Mouse (Mus musculus): ENCODE measurements around the gene Hist1h2ac.
"Not testable (repeated sequence)": the region's sequence is repeated elsewhere in the genome, so short reads cannot be mapped to it uniquely, and the experiment has no call there.

Hist1h2ac gene

DNA sequence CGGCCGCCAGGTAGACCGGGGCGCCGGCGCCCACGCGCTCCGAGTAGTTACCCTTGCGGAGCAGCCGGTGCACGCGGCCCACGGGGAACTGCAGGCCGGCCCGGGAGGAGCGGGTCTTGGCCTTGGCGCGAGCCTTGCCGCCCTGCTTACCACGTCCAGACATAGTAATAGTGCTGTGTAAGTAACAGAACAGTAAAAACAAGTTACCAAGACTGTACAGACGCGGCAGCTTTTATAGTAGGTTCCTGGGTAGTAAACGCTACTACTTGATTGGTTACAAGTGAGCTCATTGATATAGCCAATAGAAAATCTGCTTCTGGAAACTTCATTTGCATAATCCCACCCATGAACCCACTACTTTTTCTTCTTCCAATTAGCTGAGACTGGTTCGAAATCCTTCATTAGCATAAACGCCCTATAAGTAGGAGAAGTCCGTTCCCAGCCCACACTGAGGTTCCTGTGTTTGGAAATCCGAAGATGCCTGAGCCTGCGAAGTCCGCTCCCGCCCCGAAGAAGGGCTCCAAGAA is at the start of gene Hist1h2ac, which contains the start of gene Hist1h2bc:
Gene Hist1h2ac, minus strand, starts transcription at position 194 of the 527 bp plus-strand sequence.
Gene Hist1h2bc, plus strand, starts transcription at position 445 of the 527 bp plus-strand sequence.
- peak; percentile 95 for DNase-seq (ENCODE audit: low spot score)

DNA sequence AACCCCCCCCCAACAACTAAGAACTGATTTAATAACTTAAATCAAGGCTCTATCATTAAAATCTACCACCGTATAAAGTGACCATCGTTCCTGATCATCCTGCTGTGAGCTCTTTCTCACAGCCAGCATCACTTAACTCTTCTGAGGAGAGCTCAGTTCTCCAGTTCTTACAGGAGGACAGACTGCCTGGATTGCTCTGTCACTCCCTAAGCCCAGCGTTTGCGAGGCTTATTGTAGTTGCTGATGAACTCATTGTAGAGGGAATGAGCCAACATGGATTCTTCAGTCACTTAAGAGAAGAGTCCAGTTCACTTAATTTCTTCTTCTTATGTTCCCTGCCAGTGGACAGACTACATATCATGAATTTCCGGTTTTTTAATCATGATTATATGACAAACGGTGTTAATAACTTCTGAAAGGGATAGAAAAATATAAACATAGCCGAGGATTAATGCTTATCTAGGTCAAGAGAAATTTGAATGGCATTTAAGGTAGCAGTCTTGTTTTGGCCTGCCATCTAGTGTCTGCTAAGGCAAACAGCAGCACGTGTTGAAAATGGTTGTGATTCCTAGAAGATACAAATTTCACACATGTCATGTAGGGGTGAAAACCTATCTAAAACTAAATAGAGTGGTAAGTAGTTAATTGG is 48.5 kb upstream of the Hist1h2ac start:
- DNase-seq (ENCODE audit: low spot score) = no peak

DNA sequence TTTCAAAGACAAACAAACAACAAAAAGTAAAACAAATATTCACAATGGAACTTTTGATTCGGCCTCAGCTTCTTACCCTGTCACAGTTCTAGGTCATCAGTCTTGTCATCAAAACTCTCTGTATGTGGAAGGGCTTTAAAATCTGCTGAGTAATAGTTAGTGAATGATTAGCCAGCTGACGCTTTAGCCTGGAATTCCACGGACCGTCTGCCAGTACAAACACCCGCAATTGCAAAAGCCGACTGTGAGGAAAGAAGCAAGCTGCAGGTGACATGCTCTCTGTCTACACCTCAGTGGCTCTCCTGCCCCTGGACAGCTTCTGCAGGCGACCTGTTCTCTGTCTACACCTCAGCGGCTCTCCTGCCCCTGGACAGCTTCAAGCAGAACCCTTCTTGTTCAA is 46.7 kb upstream of the Hist1h2ac start:
- no peak for DNase-seq (ENCODE audit: low spot score)

DNA sequence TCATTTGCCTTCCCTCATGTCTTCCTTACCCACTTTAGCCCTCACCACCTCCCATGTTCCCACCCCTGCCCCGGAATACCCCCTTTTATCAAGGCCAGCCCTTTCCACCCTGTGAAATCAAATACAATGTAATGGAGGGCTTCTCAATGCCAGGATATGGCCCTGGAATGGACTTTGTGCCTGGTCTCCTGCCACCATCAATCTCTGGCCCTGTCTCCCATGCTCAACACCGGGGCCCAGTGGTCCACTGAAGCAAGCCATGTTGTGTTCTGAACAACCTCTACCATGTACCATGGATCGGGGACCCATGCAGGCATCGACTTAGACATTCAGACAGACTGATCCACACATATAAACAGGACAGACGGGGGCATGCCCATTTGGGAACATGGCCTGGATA is 46.0 kb upstream of the Hist1h2ac start:
- DNase-seq (ENCODE audit: low spot score) = no peak

DNA sequence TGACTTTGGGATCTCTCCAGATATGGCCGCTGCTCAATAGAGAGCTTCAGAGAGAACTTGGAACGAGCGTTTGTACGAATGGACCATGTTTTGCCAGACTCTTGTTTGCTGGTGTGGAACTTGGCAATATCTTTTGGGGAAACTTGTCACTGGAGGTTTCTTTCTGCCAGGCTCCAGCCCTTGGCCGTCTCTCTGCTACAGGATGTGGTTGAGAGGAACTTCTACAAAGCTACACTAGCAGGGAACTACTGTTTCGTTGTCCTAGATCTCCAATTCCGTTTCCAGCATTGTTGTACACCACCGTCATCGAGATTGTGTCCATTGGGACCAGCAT is 45.4 kb upstream of the Hist1h2ac start:
- no peak for DNase-seq (ENCODE audit: low spot score)

DNA sequence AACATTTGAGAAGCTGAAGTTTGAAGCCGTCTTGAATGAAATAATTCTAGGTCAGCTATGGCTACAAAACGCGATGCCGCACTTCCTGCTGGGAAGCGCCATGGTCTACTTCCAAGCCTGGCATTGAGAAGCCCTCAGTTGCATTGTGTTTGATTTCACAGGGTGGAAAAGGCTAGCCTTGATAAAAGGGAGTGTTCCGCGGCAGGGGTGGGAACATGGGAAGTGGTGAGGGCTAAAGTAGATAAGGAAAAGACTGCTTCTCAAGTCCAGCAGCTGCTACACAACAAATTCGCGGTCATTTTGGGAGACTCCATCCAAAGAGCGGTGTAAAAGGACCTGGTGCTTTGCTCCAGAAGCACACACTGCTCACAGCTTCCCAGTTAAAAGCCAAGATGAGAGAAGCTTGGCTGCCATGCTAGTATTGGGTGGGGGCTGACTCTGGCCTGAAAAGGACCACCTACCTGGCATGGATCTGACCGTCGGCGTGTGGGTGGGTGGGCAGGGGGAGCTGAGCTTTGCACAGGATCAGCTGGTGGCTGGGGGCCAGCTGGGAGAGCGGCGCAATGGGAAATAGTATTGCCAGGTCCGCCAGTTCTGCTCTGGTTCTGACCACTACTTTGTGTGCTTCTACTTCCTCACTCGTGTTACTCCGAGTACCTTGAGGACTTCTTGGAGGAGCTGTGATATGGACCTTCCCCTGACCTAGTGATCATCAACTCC is 44.9 kb upstream of the Hist1h2ac start:
- DNase-seq (ENCODE audit: low spot score) = no peak

DNA sequence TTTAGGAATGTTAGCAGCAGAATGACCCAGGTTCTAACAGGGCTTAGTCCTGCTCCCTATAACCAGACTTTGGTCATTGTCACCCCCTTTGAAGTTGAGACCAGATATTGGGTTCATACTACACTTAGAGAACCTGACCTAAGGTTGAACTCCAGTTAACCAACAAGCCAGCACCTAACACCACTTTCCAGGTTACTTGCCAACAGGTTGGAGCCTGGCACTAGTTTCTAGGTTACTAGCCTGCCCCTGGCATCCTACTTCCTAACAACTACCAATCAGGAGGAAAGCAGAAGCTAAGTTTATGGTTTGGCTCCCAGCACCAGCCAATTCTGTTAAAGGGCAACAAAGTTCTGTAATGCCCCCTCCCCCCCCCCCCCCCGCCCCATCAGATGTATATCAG is 41.5 kb upstream of the Hist1h2ac start:
- no peak for DNase-seq (ENCODE audit: low spot score)

DNA sequence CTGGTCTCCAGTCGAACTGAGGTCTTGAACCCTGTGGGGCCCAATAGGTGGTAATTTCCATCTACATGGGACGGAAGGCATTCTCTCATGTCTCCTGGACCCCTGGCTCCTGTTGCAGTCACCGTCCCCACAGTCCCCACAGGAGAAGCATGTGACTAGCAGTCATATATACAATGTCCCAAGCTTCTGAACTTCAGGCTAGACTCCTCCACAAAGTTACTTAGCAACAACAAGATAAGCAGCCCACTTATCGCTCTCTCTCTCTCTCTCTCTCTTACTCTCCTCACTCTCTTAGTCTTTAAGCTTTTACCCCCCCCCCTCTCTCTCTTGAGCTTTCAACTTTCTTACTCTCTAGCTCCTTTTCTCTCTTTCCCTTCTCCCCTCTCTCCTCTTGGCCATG is 40.5 kb upstream of the Hist1h2ac start:
- DNase-seq (ENCODE audit: low spot score) = no peak

DNA sequence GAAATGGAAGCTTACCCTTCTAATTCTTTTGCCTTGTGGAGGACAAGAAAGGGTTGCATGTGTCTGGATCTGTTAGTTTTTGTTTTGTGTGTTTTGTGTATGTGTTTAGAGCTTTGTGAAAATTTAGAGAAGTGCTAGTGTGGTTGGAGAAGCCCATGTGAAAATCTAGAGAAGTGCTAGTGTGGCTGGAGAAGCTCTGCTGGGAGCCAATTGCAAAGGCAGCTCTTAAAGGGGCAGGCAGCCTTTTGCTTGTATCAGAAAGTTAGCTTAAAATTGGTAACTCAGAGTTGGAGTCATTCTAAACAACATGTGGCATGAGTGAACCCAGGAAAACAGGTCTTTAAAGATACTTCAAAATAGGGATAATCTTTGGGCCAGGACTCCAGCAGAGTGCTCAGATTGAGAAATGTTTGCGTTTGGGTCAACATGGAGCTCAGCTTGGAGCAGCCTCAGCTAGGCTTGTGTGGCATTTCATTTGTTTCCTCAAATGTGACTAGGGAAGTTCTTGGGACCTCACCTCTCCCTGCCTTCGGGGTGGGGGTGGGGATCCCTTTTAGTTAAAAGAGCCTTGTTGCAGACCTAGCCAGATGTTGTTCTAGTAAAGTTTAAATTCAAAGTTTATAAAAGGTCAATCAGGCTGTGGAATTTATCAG is 34.0 kb upstream of the Hist1h2ac start:
- DNase-seq (ENCODE audit: low spot score) = not testable (repeated sequence)

DNA sequence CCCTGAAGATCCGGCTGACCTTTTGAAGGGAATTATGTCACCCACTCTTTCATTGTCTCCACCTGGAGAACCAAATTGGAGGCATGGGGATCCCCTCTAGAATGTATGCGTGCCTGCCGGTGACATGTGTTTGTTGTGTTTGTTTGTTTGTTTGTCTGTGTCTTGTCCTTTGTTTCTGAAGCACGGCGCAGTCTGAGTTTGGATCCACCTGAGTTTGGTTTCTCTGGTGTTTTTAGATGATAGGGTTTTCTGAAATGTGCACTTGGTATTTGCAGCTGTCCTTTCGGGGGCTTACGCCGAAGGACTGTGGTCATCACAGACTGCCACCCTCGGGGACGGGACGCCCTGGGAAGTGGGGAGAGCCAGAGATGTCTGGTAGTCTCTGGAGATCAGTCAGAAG is 33.4 kb upstream of the Hist1h2ac start:
- no peak for DNase-seq (ENCODE audit: low spot score)

DNA sequence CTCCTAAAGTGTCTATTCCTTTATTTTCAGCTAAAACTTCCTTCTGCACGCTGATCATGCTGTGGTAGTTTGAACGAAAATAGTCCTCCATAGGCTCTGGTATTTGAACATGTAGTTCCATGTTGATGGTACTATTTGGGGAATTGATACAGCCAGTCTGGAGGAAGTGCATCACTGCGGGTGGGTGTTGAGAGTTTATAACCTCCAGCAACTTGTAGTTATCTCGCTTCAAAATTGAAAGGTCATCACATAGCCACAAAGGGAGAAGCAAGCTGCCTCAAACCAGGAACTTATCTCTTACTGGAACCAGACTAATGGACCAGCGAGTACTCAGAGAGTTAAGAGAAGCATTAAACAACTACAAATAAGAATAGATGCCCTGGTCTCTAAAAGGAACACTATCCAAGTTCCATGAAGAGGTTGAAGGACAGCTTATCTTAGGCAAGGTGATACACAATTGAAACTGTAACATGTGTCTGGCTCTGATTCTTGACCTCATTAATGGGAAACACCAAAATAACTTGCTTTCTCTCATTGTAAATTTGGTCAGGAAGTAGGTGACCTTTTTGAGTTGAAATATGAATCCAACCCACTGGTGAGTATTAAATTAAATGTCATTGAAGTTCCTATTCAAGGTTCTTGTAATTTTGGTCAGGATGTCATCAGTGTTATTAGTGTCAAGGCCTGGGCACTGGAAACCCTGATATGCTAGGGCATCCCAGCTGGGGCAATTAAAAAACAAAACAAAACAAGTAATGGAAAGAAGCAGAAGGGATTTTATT is 32.7 kb upstream of the Hist1h2ac start:
- no peak for DNase-seq (ENCODE audit: low spot score)

DNA sequence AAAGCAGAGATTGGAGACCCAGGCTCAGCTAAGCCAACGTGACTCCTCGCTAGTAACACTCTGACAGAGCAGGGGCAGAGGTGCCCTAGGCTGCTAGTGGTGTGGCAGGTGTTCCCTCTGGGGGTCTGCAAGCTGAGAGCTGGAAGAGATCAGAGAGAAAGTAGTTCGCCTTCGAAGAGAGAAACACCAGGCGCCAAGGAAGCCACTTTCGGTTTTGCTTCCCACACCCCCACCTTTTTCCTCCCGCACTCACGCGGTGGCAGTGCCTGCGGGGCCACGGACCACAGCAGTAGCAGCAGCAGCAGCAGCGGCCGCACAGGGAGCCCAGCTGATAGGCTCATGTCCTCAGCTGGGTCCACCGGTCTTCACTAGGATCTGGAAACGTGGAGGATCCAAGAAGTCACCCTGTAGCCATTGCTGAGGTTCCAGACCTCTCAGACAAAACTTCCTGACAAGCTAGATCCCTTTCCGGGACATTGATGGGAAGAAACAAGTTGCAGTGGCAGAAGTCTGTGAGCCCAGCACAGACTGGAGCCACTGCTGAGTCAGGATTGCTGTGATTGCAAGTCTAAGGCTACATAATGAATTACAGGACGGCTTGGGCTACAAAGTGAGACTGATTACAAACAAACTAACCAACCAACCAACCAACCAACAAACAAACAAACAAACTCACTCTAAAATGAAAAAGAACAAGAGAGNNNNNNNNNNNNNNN is 26.8 kb upstream of the Hist1h2ac start, which contains the start of gene Hfe:
Gene Hfe, minus strand, starts transcription at position 481 of the 716 bp plus-strand sequence.
- no peak for DNase-seq (ENCODE audit: low spot score)

DNA sequence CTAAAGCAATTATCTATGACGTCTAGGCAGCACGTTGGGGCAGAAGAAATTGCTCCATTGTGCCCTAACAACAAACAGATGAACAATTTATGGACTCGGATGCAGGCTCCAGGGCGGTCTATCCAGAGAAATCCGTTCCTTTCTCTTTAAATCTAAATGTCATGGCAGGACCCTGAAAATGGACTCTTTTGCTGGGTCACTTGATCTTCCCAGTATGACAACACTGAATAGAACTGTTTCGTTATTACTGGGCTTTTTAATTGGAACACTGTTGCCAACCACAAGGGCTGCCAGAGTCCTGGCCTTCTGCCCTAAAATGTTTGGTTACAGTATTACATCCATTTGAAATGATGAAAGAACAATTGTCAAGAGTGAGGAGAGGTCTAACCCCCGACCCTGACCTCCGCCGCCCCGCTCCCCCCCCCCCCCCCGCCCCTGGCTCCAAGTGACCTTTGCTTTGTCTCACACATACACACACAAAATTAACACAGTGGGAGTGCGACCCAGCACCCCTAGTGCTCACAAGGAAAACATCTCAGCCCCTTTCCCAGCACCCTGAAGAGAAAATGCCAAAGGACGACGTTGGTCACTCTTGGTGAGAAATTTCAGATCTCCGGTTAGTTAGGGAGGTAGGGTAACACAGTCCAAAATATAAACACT is 26.1 kb upstream of the Hist1h2ac start:
- DNase-seq (ENCODE audit: low spot score) = no peak

DNA sequence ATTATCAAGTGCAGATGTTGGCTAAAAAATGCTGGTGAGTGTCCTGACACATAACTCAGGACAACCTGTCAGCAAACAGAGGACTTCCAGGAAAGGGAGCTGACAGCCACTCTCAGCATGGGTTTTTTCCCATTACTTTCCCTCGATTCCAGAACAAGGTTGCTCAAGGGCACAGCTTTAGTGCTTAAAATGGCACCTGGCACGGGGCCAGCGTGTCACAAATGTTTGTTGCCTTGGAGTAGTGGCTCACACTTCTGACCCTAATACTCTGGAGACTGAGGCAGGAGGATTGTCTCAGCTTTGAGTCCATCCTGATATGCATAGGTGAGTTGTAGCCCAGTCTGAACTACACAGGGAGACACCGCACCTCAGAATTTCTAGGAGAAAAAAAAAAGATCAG is 24.9 kb upstream of the Hist1h2ac start:
- no peak for DNase-seq (ENCODE audit: low spot score)

DNA sequence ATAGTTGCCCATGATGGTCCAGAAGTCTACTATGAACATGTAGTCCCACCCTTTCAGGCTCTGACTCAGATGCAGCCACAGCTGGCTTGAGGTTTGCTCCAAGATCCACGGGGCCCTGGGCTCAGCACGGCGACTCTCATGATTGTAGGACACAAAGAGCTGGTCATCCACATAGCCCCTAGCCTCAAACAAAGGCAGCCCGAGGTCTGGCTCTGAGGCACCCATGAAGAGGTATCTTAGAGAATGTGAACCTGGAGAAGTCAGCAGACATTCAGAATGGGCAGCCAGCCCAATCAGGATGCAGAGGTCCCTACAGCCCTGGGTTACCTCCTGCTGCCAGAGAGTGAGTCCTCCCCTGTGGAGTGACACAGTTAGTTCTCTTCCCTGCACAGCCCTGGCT is 24.3 kb upstream of the Hist1h2ac start:
- no peak for DNase-seq (ENCODE audit: low spot score)

DNA sequence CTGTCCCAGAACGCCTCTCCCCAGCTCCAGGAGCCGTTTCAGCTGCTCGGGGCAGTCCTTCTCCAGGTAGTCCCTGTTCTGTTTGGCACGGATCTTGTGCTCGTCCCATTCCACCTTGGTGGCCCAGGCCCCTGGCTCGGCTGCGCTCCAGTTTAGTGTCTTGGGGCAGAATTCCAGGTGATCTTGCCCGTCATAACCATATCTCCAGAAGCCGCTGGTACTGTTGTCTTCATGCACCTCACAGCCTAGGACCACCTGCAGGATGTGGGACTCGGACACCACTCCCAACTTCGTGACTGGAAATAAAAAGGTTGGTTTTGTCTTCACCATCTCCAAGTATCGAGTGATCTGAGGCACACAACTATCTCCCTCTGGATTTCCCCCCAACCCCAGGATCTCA is 23.0 kb upstream of the Hist1h2ac start:
- DNase-seq (ENCODE audit: low spot score) = no peak

DNA sequence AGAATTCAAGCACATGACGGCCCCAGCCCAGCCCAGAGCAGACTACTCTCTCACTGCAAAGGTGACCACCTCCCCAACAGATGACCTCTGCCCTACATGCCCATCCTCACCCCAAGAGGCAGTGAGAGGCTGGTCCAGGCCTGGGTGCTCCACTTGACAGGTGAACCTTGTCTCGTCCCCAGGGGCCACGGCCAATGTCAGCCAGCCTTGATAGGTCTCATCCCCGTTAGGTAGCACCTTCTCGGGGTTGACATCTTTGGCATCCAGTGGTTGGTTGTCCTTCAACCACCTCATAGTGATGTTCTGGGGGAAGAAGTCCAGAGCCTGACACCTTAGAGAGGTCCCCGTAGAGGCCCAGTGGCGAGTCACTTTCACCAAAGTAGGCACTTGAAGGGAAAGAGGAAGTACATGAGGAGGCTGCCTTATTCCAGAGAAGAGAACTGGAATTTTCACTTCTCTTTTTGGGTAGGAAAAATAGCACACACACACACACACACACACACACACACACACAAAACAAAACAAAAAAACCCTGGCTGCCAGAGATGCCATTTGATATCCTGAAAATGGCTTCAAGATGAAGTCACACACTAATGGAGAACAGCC is 22.1 kb upstream of the Hist1h2ac start:
- no peak for DNase-seq (ENCODE audit: low spot score)

DNA sequence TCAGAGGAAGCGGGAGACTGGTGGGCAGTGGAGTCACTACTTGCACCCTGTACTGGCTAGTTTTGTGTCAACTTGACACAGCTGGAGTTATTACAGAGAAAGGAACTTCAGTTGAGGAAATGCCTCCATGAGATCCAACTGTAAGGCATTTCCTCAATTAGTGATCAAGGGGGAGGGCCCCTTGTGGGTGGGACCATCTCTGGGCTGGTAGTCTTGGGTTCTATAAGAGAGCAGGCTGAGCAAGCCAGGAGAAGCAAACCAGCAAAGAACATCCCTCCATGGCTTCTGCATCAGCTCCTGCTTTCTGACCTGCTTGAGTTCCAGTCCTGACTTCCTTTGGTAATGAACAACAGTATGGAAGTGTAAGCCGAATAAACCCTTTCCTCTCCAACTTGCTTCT is 19.1 kb upstream of the Hist1h2ac start:
- not testable (repeated sequence) for DNase-seq (ENCODE audit: low spot score)

DNA sequence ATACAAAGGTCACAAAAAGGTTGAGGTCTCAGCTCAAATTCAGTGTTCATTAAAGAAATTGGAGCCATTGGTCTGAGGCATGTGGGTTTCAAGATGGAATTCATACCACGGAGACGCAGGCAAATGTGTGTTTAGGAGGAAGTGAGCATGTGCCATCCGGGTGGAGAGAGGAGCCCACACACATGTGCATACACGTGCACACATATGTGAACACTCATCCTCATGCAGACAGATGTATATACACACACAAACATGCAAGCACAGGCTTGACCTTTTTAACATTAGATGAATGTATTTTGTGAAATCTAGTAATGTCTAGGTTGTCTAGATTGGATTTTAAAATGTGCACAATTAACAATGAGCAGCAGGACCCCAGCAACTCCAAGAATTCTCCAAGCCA is 18.5 kb upstream of the Hist1h2ac start:
- no peak for DNase-seq (ENCODE audit: low spot score)

DNA sequence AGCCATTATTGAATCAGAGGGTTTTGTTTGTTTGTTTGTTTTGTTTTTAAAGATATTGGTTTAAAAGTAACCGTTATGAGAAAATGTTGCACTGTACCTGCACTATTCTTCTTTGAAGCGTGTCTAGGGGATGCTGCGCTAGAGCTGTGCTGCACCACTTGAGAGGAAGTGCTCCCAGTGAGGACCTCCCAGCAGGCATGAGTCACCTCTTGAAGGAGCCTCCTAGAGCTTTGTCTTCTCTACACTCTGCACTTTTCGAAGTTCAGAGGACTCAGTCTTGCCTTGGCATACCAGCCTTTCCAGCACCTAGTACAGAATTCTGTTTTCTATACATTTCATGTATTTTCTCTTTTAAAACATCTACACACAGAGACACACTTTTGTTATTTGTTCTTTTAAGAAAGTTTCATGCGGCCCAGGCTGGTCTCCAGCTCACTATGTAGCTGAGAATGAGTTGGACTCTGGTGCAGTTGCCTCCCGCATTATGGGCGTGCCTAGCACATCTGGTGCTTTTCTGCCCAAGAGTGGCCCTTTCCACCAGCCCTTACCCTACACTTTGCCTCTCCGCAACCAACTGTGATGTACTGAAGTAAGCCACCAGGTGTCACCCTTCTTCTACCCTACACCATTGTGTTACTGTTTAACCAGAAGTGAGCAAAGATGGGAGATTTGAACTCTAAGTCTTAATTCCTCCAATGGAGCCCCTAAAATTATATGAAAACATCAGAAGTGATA is 17.2 kb upstream of the Hist1h2ac start:
- peak; percentile 71 for DNase-seq (ENCODE audit: low spot score)

Data from left cerebral cortex, adult 11 months (tissue).